Mouse (Mus musculus) urinary bladder, postnatal 4 days (tissue): ENCODE measurements around the gene Tmem136.
"Not testable (repeated sequence)": the region's sequence is repeated elsewhere in the genome, so short reads cannot be mapped to it uniquely, and the experiment has no call there.

Source experiments
- DNase-seq, 2 experiments: peaks; one replicate each; pipeline ENCODE4 v3.0.0; 2021 to 2022; ENCODE audit warnings: low spot score in 2 of 2

Gene Tmem136

DNA sequence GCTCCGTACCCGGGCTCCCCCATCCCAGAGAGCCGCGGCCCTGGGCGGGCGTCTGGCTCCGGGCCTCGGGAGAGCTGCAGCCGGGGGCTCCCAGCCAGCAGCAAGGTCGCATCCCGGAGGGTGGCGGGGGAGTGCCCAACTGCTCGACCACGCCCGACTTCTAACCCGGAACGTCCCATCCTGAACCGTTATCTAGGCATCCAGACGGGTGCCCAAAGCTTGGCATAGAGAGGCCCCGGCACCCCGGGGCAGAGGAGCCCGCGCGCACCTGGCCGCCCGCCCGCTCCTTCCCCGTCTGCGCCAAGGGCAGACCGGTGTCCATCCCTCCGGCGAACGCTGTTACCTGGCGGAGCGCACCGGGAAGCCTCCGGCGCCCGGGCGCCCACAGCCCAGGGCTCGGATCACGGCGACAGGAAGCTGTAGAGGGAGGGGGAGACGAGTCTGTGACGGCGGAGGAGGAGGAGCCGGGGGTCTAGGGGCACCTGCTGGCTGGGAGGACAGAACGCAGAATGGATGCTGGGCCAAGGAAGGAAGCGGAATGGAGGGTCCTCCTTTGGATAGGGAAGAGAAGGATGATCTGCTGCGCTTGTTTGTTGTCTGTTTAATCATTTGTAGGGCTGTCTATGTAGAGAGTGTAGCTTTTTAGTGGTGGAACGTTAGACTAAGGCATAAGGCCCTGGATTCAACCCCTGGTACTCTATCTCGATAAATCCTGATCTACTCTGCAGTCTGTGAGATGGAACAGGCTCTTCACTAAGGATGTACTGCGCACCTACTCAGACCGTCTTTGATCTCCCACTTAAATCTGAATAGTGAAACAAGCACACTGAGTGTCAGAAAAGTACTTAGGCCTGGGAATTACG lies at the start of gene Tmem136:
Gene Tmem136, minus strand, starts transcription at position 437 of the 863 bp plus-strand sequence.
- DNase-seq = peak in 1 of 2 experiments; percentile 42

GRCm38 (mm10) chr9:43155960-43156359 lies 39.6 kb upstream of the Tmem136 start:
- no peak for DNase-seq

DNA sequence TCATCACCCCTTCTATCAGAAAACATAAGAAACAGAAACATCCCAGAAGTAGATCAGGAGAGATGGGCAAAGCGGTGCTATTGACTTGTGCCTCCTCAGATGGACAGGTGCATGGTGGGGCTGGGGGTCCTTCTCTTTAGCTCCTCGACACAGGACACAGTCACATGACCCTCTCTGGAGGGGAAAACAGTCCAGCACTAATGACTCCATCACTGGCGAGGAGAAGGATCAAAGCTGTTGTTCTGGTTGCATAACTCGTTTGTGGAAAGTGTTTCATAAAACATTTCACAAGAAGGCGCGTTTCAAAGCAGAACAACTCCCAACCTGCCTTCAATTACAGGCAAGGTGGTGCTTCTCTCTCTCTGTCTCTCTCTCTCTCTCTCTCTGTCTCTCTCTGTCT lies 35.4 kb upstream of the Tmem136 start:
- no peak for DNase-seq

DNA sequence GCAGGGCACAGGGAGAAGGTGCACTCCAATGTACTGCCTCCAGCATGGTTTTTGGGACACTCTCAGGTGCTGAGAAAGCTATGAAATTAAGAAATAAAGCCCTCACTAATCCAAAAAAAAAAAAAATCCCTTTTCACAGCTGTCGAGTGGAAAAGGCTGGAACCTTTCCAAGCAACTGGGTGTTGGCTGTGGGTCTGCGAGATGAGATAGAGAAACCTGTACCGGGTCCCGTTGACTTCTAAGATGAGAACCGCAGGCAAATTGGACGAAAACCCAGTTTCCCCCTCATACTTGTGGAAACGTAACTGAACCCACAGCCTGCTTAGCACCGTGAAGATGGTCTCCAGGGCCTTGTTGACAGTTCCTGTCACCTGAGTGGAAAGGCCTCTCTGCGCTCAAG lies 34.6 kb upstream of the Tmem136 start:
- DNase-seq = no peak

DNA sequence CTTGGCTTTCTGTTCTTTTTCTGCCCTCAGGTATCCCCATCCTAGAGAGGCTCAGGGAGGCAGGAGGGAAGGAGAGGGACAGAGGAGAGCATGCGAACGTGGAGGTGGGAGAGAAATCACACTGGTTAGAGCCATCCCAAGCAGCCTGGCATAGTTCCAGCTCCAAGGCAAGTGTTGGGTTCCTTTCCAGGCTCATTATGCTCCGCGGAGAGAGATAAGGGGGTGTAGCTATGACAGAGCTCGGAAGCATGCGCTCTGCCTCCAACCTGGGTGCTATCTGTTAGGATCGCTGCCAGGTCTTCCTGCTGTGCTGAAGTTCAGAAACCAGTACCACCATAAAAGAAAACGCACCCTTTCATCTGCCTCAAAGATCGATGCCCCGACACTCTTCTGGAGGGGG lies 33.7 kb upstream of the Tmem136 start:
- peak in 1 of 2 experiments; percentile 40 for DNase-seq

GRCm38 (mm10) chr9:43149498-43149897 lies 33.1 kb upstream of the Tmem136 start:
- DNase-seq = no peak

DNA sequence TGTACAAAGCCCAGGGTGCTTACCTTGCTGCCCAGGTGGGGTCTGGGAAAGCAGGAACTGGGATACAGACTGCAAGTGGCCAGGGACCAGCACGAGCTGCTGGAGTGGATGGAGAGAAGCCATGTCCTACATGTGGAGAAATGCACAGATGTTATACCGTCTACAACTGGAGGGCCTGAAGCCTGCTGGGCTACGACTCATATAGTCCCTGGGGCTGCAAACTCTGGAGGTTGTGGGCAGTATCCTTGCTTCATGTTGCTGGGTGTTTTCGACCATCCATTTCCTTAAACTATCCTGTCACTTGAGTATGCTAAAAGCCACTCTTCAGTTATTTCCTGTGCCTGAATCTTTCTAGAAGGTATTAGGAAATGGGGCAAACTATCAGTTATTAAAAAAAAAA lies 28.8 kb upstream of the Tmem136 start:
- DNase-seq = no peak

- no peak for DNase-seq
These were observed 27.9 kb upstream of the Tmem136 start for GRCm38 (mm10) chr9:43144206-43144810.

GRCm38 (mm10) chr9:43141839-43142238 lies 25.5 kb upstream of the Tmem136 start:
- peak; percentile 42 to 75 for DNase-seq

- DNase-seq = no peak
These were observed 17.2 kb upstream of the Tmem136 start for GRCm38 (mm10) chr9:43133525-43133924.

GRCm38 (mm10) chr9:43132380-43132779 lies 16.0 kb upstream of the Tmem136 start:
- no peak for DNase-seq

DNA sequence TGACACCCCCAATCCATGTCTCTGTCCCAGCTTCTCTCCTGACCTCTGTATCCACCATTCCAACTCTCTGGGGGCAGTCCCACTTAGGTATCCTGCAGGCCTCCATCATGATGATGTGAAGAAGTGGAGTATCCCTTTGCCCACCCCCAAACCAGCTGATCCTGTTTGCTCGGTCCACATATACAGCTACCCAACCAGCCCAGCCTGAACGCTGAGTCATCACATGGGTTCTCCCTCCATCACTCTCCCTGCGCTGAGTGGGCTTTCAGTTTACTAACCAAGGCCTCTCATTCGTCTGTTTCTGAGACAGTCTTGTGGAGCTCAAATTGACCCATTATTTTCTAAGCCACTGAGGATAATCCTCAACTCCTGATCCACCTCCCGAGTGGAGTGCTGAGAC lies 15.6 kb upstream of the Tmem136 start:
- DNase-seq = no peak

GRCm38 (mm10) chr9:43130684-43131083 lies 14.3 kb upstream of the Tmem136 start:
- no peak for DNase-seq

DNA sequence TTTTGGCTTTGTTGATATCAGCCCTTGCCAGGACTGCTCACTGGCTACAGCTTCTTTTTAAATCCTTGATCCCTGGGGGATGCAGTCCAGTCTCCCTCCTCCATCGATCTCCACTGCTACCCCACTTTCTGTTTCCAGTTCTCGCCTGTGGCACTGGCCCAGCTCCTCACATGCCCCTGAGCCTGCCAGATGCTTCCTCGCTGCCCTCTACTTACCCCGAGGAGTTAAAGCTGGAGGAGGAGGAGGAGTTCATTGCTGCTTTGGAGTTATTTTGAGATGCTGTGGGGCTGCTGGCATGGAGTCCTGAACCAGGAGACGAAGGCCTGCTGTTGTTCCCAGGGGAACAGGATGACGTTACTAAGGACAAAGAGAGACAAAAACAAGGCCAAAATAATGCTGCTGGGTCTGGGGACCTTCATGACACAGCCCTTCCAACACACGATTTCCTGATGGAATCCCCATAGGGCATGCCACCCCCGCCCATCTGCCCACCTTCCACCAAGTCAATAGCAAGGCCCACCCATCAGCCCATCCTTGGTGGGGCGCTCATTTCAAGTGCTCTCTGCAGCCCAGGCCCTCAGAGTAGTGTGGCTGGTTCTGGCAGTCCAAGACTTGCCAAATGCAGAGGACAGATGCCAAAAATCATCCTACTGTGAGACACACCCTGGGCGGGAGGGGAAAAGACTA lies 10.9 kb upstream of the Tmem136 start:
- peak in 1 of 2 experiments; percentile 30 for DNase-seq

- DNase-seq = no peak
These were observed 6.0 kb upstream of the Tmem136 start for GRCm38 (mm10) chr9:43122379-43122778.

GRCm38 (mm10) chr9:43121948-43122347 lies 5.6 kb upstream of the Tmem136 start:
- not testable (repeated sequence) for DNase-seq

GRCm38 (mm10) chr9:43116997-43117336 lies 597 bp upstream of the Tmem136 start:
- DNase-seq = no peak

DNA sequence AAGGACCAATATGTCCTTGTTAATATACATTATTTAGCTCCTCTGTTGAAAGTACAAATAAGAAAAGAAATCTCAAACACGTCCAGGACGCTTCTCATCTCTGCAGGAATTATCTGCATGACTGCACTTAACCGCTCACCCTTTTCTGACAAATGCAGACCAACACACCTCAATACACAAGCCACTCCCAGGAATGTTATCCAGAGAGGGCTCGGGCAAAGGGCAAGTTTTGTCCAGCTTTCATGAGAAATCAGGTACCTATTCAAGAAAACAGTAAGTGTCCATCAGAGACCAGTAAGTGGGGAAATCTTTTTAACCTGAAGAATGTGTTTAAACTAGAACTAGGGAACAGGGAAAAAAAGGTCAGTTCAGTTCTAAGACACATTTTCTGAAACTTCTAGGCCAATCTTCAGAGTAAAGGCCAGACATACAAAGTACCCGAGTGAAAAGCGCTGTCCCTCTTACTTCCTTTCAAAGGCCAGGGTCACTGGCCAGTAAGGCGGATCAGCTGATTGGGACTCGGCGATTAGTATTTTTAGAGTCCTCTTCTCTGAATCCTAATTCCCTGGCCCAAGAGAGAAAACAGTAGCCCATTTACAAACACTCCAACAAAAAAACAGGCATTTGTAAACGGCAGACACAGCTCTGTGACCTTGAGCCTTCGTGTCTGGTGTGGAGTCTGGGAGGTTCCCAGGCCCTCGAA lies 788 bp downstream of the Tmem136 start:
- DNase-seq = no peak

DNA sequence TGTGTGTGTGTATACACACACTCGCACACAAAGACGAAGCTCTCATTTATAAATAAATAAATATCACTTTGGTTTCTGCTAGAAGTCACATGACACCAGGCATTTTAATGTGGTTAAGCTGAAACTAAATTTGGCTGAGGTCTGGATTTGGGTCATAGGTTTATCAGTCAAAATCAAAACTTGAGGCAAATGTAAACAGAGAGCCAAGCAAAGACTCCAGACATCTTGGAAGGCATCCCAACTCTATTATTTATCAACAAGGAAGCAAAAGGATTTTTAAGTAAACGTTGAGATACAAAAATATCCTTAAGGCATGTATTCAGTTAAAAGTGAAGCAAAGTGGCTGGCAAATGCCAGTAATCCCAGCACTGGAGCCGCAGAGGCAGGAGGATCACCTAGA lies 1.5 kb downstream of the Tmem136 start:
- no peak for DNase-seq

GRCm38 (mm10) chr9:43110286-43110980 lies 5.9 kb downstream of the Tmem136 start:
- DNase-seq = no peak

- no peak for DNase-seq
These were observed 7.2 kb downstream of the Tmem136 start for GRCm38 (mm10) chr9:43109125-43109524.
